Mouse (Mus musculus): Measurements from ENCODE around the gene Adamts17.

DNA sequence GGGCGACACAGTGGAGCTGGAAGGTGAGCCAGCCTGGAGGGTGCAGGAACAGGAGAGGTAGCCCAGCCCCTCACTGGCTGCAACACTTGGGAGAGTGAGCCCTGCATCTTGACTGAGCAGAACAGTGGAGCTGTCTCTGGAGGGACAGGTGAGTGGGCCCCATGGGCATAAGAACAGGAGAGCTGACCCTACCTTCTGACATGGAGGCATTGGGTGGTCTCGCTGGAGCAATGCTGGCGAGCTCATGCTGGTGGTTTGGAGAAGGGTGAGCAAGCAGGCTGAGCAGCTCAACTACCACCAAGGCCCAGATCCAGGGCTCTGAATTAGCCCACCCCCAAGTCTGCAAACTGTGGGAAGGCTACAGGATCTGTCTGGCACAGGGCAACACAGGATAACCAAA is 113.4 kb downstream of the Adamts17 start:
- TF ChIP-seq SIN3A (IDR thresholded peaks at IDR 0.05; ENCODE audit: low read length) (no peak), POLR2A (IDR thresholded peaks at IDR 0.05; ENCODE audit: control insufficient read depth in 1 of 2, insufficient read depth in 1 of 2, low read depth in 1 of 2, low read length in 2 of 2, poor library complexity in 1 of 2) (no peak), CTCF (IDR thresholded peaks at IDR 0.05 in 2 of 3, conservative IDR thresholded peaks at IDR 0.05 in 1 of 3; ENCODE audit: control insufficient read depth in 1 of 3, insufficient read depth in 1 of 3, low read depth in 2 of 3, low read length in 3 of 3, poor library complexity in 1 of 3, severe bottlenecking in 1 of 3) (no peak), NELFE (IDR thresholded peaks at IDR 0.05; ENCODE audit: low read depth, low read length) (no peak), MYB (IDR thresholded peaks at IDR 0.05; ENCODE audit: low read depth, low read length) (no peak), EP300 (IDR thresholded peaks at IDR 0.05; ENCODE audit: low read depth in 1 of 2, low read length in 2 of 2) (no peak), E2F4 (IDR thresholded peaks at IDR 0.05; ENCODE audit: borderline replicate concordance, low read depth, low read length) (no peak), NRF1 (IDR thresholded peaks at IDR 0.05; ENCODE audit: insufficient read depth, low read depth, low read length, poor library complexity, severe bottlenecking) (no peak), POLR2AphosphoS2 (IDR thresholded peaks at IDR 0.05; ENCODE audit: low read length) (no peak), HCFC1 (IDR thresholded peaks at IDR 0.05; ENCODE audit: low read depth, low read length) (no peak), ELF1 (IDR thresholded peaks at IDR 0.05; ENCODE audit: low read depth, low read length) (no peak)

Measured in MEL (cell line).